Mouse (Mus musculus): ENCODE measurements at regions not wholly inside any gene's neighbourhood (a gene's known extent, or its start where the extent isn't known, plus 50 kb on each side); places are given as distances from the start of the nearest gene placed in this dataset.

DNA sequence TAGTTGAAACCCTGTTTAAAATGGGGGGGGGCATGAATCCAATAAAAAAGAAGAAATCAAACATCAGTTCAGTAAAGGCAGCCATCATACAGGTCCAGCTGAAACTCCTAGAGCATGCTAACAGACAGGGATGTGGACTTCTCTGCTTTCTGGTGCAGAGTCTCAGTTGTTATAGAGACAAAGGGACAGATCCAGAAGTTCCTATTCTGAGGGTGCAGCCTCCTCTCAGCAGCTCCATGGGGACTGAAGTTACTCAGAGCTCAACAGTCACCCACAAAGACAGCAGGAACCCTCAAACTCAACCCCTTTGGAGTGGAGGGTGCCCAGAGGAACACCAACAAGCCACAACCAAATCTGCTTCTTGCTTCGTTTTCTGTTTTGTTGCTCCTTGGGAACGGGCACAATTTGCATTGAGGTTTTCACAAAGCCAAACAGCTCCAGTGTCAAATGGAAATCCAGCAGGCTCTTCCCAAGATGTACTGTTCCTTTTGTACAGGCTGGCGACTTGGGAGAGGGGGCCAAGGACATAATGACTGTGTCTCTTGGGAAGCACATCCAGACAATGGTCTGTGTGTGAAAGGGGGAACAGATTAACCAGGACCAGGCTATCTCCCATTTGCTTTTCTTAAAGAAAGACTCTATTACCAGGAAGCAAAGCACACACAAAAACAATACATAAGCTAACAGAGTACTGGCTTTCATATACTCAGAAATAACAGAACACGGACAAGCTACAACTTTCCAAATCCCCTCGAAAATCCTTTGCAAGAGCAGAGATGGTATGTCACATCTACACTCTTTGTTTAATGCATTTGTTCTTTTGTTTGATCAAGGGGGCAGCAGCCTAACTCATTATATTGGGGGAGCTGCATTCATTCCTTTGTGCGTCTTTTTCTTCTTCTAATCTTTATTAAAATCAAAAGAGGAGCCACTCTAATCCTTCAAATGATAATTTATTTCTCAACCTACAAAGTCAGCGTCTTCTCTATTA, 332.6 kb upstream of the Zfp462 start:
- DNase-seq = no peak

DNA sequence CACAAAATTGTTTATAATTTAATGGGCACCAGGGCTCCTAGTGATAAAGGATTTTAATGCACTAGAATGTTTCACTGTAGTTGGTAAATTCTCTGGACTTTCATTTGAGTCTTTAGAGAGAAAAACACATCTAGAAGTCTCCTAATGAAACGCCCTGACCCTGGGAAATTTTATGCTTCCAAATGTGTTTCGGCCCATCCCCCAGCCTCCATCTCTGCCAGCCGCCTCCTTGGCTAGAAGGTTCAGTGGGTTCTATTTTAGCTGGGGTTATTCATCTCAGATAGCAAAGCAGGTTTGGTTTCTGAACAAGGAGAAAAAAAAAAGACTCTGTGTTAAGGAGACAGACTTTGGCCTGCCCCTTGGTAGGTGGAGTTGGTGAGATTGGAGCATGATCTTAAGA, 331.8 kb upstream of the Zfp462 start:
- no peak for DNase-seq

DNA sequence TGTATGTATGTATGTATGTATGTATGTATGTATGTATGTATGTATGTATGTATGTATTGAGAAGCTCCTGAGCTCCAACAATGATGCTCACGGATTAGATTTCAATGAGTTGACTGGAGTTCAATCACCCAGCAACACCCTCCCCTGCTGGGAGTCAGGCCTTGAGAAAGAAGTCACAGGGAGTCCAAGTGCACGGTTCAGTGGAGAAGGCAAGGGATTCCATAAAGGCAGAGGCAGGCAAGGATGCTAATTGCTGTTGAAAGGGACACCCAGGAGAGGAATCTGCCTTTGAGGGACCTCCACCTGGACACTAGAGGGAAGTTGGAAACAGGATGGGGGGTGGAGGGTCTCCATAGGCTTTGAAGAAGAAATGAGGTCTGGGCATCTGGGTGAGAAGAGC, 331.2 kb upstream of the Zfp462 start:
- DNase-seq = no peak

DNA sequence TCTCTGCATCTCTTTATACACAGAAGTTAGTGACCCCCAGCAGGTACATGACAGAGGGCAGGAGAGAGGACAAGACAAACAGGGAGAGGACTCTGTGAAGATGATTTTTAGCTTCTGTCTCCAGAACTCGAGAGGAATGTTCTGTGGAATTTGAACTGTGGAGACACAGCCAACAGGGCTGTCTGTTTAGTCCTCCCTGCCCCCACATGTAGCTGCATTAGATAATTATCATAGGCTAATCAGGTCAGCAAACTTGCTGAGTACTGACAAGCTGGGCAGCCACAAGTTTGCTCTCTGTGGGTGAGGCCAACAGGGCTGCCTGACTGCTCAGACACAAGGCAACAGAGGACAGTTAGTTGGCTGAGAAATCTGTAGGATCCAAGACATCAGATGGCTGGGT, 329.0 kb upstream of the Zfp462 start:
- DNase-seq = peak in 1 of 2 experiments; percentile 4

DNA sequence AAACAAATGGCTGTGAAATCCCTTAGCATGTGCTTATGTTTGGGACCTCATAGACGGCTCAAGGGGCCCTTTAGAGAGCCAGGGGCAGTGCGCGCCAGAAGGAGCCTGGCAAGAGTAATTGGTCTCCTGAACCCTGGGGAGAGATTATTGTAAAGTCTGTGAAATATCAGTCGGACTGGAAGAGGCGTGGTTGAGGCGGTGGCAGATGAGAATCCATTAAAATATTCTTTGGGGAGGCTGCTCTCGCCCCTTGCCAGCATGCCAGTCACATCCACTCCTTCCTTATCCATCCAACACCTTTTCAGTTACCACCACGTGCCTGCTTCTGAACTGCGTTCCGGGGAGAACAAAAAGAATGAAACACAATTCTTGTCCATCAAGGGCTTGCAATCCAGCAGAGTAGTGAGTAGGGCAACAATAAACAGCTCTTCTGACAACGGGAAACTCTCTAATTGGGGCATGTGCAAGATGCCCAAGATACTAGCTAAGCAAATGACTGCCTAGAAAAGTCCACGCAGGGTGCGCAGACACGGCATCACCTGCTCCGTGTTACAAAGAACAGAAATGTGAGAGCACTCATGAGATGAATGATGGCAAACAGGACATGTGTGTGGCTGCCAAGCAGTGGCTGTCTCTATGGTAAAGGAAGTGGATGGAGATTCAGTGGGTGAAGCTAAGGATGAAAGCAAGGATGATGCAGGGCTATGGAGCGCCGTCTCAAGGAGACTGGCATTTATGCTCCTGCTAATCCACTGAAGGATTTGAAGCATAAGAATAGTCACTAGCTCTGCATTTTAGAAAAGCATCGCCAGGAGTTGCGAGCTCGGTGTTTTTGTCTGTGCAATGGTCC, 320.6 kb upstream of the Zfp462 start:
- no peak for DNase-seq

DNA sequence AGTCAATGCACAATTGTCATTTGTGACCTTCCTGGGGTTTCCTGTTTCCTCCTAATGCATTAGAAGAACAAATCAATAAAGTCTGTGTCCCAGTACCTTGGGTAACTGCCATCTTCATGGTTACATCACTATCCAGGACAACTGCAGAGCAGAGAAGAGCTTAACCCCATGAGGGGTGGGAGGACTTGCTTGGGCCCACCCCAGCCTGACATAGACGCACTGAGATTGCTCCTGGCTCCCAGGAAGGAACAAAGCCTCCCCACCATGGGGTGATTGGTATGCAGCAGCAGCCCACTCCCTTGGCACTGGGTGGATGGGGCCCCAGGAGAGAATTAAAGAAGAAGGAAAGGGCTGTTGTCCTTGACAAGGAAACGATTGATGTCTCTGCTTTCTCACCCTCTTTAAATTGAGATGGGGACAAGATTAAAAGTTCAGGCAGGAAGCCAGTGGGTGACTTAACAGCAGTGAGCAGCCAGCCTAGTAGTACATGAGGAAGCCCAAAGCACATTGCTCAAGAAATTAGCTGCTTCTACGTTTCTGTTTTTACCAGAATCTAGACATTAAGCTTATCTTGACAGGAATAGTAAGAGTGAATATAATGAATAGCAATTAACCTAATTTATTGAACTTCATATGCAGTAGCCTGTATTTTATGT, 307.7 kb upstream of the Zfp462 start:
- DNase-seq = no peak

DNA sequence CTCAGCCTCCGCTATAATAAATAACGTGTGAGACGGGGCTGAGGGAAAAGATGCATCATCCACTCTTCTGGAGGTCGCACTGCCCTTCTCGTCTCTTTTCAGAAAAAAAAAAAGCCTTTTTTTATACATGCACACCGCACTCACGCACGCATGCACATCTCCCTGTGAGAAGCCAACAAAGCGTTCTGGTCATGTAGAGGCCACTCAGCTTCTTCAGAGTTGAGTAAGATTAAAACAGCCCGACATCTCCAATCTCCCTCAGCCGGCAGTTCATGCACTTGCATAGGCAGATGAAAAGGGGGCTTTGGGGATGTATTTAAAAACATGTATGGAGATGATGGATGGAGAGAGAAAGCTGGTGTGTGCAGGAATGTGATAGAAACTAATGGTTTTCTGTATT, 298.8 kb upstream of the Zfp462 start:
- DNase-seq = no peak

DNA sequence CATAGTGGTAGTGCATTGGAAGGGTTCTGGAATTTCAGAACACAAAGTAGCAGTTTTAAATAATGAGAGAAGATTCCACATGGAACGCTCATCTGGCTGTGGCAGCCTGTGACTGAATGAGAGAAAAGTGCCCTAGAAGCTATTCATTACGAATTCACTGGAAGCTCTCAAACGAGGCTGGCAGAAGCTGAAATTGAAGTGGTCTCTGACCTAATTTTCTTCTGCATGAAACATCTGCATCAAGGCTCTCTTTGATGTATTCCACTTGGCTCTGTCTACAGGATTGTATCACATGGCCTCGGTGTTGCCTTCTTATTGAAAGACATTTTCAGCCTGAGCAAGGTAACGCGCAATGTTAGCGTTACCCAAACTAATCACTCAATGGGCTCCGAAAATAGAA, 298.4 kb upstream of the Zfp462 start:
- DNase-seq = no peak

DNA sequence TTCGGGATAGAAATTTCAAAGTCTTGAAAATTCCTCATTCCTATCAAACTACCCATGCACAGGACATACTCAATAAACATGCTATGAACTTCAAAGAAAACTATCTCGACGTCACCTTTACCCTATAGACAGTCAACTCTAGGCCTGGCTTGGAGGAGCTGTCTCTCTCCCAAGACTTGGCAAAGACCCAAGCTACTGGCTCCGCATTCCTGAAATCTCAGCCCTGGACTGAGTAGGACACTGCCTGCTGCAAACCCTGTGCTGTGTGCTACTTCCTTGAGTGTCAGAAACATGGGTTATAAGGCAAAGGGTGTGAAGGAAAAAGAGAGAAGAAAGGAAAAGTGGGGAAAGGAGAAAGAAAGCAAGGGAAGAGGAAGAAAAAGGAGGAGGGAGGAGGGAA, 296.6 kb upstream of the Zfp462 start:
- DNase-seq = no peak

DNA sequence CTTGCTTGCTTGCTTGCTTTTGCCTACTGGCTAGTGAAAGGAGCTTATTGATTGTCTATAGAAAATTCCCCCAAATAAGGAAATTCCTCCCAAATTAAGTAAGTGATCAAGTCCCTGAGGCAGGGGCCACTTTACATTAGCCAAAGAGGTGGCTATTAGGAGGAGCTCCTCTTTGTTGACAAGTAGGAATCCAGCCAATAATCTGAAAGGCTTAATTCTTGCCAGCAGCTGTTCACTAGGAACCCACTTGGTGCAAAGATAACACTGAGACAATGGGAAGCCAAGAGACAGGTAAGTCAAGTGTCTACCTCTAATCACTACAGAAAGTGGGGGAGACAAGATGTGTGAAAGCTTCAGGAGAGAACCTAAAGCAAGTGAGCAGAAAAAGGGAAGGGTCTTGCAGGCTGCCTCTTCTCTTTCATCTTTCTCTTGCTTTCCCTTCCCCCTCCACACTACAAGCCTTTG, 293.2 kb upstream of the Zfp462 start:
- DNase-seq = no peak

DNA sequence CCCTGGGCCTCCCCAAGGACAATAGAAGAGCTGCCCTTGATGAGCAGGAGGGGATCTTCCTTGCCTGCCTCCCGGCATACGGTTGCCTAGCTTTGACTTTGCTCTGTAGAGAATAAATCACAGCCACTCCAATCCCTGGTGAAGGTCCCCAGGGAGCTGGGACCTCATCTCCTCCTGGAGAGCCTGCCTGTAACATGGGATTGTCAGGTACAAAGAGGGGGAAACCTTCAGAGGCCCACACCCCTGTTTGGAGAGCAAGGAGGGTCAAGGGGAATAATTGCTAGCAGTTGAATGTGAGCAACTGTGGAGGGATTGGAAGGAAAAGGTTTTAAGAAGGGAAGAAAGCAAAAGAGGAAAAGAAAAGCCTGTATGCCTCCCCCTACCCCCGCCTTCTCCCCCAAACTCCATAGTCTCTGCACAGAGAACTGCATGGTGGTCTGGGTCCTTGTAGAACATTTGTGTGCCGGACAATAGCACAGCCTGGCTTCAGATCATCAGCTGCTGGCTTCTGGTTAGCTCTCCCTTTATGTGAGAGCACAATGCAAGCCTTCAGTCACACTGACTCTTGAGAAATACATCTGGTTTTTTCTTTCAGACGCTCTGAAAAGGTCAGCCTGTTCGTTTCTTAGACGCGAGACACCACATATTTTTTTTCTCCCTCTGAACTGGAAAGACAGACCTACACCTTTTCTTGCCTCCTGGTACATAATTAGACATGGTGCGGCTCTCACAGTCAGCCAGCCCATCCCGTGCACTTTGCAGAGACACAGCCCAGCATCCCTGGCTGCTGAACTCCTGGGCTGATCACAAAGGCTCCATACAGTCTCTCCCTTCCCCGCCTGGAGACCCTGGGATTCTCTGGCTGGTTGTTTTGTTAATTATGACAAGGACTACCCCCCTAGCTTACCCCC, 292.5 kb upstream of the Zfp462 start:
- no peak for DNase-seq

DNA sequence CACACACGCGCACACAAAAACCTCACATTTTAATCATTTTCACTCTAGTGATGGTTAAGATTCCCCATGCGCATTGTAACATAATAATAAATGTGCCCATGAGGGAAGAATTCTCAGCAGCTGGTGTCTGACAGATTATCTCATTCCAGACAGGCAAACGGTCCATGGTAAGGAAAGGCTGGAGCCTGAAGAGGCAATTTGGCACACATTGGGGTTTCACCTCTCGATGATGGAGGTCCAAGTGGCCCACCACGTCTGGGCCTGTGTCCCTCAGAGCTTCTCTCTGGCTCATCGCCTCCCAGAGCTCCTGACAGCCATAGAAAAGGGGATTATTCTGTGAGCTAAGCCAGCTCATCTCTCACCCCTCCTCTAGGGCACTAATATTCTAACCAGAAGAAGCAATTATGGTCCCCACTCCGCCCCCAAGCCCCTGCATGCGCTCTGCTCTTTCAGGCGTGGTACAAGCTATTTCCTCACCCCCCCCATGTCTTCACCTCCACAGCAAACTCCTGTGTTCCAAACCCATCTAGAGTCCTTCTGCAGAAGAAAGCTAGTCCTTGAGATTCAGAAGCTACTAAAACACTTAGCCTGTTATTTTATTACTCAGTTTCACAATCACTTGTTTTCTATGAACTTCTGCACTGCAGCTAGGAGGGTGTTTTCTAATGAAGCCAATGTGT, 291.6 kb upstream of the Zfp462 start:
- DNase-seq = no peak
